Mouse (Mus musculus): ENCODE data around the gene Clec1b.

Clec1b gene

GRCm38 (mm10) chr6:129414177-129414576 lies 17.1 kb downstream of the Clec1b start:
- DNase-seq (ENCODE audit: low read depth): no peak

- no peak for DNase-seq (ENCODE audit: low read depth)
Measured at GRCm38 (mm10) chr6:129422311-129422710, 25.2 kb downstream of the Clec1b start.

GRCm38 (mm10) chr6:129423040-129423733 lies 26.1 kb downstream of the Clec1b start:
- DNase-seq (ENCODE audit: low read depth): no peak

GRCm38 (mm10) chr6:129423734-129424072 lies 26.6 kb downstream of the Clec1b start:
- DNase-seq (ENCODE audit: low read depth): peak; percentile 58

- DNase-seq (ENCODE audit: low read depth): no peak
Measured at GRCm38 (mm10) chr6:129425217-129425616, 28.1 kb downstream of the Clec1b start.

GRCm38 (mm10) chr6:129425812-129426211 lies 28.7 kb downstream of the Clec1b start:
- DNase-seq (ENCODE audit: low read depth): no peak

- no peak for DNase-seq (ENCODE audit: low read depth)
Measured at GRCm38 (mm10) chr6:129427281-129427680, 30.2 kb downstream of the Clec1b start.

DNA sequence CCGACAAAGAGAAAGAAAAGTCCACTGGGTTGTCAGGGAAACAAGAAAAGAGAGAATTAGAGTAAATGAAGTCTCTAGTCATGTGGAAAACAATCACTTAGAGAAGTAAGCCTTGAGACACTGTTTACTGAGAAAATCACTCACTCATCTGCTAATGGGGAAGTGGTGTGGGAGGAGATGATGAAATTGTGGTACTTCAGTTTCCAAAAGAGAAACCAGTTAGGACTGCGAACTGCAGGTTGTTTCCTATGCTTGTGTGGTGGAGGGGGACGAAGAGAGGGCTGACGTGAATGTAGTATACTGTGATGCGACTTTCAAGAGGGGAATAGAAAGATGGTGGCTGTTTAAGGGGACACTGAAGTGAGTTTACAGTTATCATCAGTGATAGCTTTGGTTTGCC lies 37.1 kb downstream of the Clec1b start:
- DNase-seq (ENCODE audit: low read depth): peak; percentile 49

DNA sequence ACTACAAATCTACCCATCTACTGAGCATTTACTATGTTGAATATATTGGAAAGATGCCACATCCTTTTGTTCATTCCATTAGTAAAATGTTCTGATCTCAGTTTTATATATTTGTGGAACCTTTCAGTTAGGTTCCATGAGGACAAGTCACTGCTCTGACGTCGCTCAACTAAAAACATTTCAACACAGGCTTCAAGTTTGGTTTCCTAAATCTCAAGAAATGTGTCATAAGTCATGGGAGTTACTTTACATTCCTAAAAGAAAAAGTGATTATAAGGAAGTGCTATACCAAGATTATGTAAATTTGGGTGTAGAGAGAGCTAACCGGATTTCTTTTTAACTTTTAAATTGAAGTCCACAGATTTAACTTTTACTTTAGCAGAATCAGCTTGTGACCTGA lies 38.9 kb downstream of the Clec1b start:
- DNase-seq (ENCODE audit: low read depth): no peak

DNA sequence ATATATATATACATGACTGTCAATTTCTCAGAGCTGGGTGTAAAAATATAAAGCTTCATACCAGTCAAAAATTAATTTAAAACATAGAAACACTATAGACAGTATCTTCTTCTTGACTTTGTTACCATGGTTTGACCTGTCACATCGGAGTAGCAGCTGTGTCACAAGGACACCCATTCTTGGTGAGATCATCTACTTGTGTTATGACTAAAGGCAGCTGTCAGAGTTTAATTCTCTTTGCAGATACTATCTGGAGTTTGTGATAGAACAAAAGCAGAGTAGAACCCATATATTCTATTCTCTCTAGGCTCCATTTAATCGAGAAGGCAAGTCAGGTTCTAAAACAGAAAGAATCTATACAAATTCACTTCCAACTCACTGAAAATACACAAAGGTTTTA lies 40.9 kb downstream of the Clec1b start:
- no peak for DNase-seq (ENCODE audit: low read depth)

DNA sequence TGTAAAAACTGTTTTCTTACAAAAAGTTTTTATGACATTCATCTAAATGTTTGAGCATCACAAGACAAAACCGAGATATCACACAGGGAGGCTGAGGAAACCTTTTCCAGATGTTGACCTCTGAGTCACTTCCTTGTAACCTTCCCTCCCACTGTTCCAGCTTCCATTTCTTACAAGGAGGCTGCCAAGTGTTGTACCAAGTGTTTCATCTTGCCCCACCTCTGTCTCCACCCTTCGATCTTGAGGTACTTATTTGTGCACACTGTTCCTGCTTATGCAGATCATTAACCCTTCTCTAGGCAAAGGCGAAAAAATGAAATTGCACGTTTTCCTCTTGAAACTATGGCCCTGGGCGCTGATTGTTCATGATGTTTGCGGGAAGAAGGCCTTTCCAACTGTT lies 52.6 kb downstream of the Clec1b start:
- no peak for DNase-seq (ENCODE audit: low read depth)

DNA sequence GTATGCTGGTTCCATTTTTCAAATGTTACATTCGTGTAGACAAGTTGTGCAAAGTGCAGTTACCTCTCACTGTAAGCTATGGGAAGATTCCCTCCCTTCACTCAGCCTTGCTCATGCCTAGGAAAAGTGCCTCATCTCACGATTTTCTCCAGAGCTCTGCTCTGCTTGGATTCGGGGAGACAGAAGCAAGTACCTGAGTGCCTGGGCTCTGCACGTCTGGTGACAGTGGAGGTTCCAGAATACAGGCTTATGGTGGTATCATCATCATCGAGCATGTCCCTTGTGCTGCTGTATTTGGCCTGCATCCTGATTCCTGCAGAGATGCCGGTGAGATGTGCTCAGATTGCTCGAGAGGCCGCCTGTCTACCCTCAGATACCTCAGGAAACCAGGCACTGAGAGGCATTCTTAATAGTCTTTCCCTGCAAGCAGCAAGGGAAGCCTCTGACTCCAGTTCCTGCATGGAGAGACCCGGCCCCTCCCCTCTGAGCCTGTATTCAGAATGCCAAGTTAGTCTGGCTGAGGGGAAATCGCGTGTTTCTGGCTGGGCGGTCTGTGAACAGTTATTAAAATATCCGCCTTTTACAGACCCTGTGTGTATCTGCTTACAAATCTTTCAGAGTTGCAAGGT lies 54.4 kb downstream of the Clec1b start, which contains the start of gene Clec1a:
Clec1a (minus strand) TSS at position 590 of the 629 bp plus-strand sequence.
- no peak for DNase-seq (ENCODE audit: low read depth)

All from c-Kit-positive CD71-negative TER-119-negative erythroid progenitor cells, embryonic 14.5 days (primary cell).